Mouse (Mus musculus) testis, adult 2 months (tissue): ENCODE measurements at regions not wholly inside any gene's neighbourhood (a gene's known extent, or its start where the extent isn't known, plus 50 kb on each side); places are given as distances from the start of the nearest gene placed in this dataset.

Experiments
- H3K27ac ChIP-seq: fragments of 200-500 bp; 2 replicates; pipeline ENCODE4 v1.5.1; 2012; ENCODE audit warnings: low read depth, low read length; ENCODE audit not compliant: control insufficient read depth, insufficient read depth
- H3K27me3 ChIP-seq: fragments of 200-500 bp; 2 replicates; pipeline ENCODE4 v1.6.1; 2012; ENCODE audit warnings: mild to moderate bottlenecking, low read length, moderate library complexity; ENCODE audit not compliant: control insufficient read depth, insufficient read depth
- H3K36me3 ChIP-seq: fragments of 200-500 bp; 2 replicates; pipeline ENCODE4 v1.6.1; 2012; ENCODE audit warnings: mild to moderate bottlenecking, low read length; ENCODE audit not compliant: control insufficient read depth, insufficient read depth
- H3K4me1 ChIP-seq: fragments of 200-500 bp; 2 replicates; pipeline ENCODE4 v1.6.1; 2012; ENCODE audit warnings: low read length; ENCODE audit not compliant: control insufficient read depth, insufficient read depth
- H3K4me3 ChIP-seq: fragments of 200-500 bp; 2 replicates; pipeline ENCODE4 v1.5.1; 2012; ENCODE audit warnings: low read depth, mild to moderate bottlenecking, low read length, moderate library complexity, mixed read lengths; ENCODE audit not compliant: control insufficient read depth
- CTCF ChIP-seq: fragments of 200-500 bp; IDR thresholded peaks from 2 replicates; pipeline ENCODE4 v1.5.1; 2012; ENCODE audit warnings: low read depth, mild to moderate bottlenecking, inconsistent platforms, low read length, moderate library complexity; ENCODE audit not compliant: control insufficient read depth, insufficient read depth, insufficient replicate concordance
- POLR2A ChIP-seq: fragments of 200-500 bp; IDR thresholded peaks from 2 replicates; pipeline ENCODE4 v1.6.1; 2012; ENCODE audit warnings: low read depth, mild to moderate bottlenecking, inconsistent platforms, low read length, moderate library complexity; ENCODE audit not compliant: control insufficient read depth

DNA sequence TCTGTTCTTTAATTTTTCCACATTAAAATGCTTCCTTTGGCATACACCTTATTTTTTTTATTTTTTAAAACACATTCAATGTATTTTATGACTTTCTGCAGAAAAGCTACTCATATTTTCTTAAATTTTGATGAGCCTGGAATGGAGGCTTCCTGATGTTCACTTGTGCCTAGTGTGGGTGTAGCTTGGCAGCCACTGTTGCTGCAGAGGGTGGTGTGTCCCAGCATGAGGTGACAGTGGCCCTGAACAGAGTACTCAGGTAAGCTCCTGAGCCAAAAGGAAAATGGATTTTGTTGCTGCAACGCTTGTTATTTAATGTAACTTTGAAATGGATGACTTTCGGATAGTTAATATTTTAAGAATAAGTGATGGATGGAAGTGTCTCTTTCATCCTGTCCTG, 170.6 kb downstream of the Eipr1 start:
- H3K27me3 ChIP-seq: no peaks in the 10 kb centered on the region
- H3K4me3 ChIP-seq: no peak overlapping the region
- H3K36me3 ChIP-seq: no peaks in the 10 kb centered on the region
- no peaks in the 10 kb centered on the region for H3K4me1 ChIP-seq
- H3K27ac ChIP-seq: no peak overlapping the region
- TF ChIP-seq CTCF (no peak), POLR2A (no peak)

DNA sequence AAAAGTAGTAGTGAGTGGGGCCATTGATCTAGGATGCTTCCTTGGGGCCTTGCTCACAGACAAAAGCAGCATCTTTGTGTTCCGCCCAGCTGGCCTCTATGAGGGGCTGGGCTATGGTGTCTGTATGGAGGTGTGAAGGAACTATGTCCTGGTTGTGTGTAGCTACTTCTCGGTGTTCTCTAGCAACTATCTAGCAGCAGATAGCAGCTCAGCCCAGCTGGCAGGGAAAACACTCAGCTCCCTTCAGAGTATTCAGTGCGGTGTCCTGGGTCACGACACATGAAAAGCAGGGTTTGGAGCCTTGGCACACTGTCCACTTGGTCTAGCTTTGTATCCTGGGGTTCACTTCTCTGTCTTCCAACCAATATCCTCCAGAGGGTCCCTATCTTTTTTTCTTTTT, 173.6 kb downstream of the Eipr1 start:
- H3K36me3 ChIP-seq: no peaks in the 10 kb centered on the region
- no peak overlapping the region for H3K27ac ChIP-seq
- no peak for TF ChIP-seq POLR2A
- TF ChIP-seq CTCF: no peak
- no peak overlapping the region for H3K4me3 ChIP-seq
- H3K27me3 ChIP-seq: no peaks in the 10 kb centered on the region
- H3K4me1 ChIP-seq: no peaks in the 10 kb centered on the region

DNA sequence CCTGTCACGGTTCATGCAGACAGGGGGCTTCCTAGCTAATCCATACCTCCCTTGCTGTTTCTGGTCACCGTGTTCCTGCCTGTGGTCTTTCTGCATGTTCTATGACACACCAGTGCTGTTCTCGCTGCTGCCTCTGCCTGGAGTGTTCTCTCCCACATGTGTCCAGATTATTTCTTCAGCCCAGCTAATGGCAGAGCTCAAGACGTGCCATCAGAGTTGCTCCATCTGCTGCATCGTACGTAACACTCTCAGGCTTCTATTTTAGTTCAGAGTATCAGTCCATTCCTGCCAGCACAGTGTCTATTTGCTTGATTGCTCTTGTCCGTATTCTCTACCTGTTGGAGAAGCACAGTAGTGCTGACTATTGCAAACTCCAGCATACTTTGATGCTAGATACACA, 188.3 kb downstream of the Eipr1 start:
- no peaks in the 10 kb centered on the region for H3K4me1 ChIP-seq
- no peaks in the 10 kb centered on the region for H3K36me3 ChIP-seq
- TF ChIP-seq POLR2A (no peak), CTCF (no peak)
- no peak overlapping the region for H3K4me3 ChIP-seq
- no peak overlapping the region for H3K27ac ChIP-seq
- no peaks in the 10 kb centered on the region for H3K27me3 ChIP-seq

DNA sequence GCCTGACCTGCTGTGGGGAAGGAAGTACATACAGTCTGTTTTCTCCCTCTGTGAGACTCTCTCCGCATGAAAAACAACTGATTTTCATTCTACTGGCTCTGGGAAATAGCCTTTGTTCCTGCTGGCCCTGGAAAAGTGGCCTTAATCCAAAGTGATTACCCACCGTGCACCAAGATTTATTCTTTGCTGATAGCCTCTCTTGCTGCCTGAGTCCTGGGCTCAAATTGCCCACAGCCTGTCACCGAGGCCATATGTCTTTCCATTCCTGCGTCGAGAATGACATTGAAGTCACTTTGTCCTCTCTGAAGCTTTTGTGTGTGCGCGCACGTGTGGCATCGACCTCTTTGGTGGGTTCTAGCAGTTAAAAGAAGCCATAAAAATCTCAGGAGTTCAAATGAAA, 197.3 kb downstream of the Eipr1 start:
- TF ChIP-seq POLR2A (no peak), CTCF (no peak)
- H3K27ac ChIP-seq: no peak overlapping the region
- H3K4me1 ChIP-seq: no peaks in the 10 kb centered on the region
- no peak overlapping the region for H3K4me3 ChIP-seq
- H3K27me3 ChIP-seq: no peaks in the 10 kb centered on the region
- no peaks in the 10 kb centered on the region for H3K36me3 ChIP-seq

DNA sequence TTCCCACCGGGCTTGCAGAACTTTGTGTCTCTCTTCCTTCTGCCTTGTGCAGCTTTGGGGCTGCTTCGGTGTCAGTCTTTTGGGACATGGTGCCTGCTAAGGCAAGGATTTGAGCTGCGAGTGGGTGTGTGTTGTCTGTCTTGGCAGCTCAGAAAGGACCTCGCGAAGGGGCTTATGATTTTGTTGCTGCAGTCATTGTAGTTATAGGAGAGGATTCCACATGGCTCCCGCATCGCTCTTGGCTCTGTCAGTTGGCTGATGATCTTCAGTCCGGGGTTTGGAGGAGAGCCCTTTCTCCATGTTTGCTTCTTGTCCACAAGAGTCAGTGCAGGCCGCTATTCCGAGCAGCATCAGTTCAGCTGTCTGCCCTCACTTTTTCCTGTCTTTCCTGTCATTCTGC, 197.7 kb downstream of the Eipr1 start:
- no peaks in the 10 kb centered on the region for H3K4me1 ChIP-seq
- no peaks in the 10 kb centered on the region for H3K27me3 ChIP-seq
- no peak overlapping the region for H3K4me3 ChIP-seq
- no peak overlapping the region for H3K27ac ChIP-seq
- TF ChIP-seq CTCF (no peak), POLR2A (no peak)
- H3K36me3 ChIP-seq: no peaks in the 10 kb centered on the region

DNA sequence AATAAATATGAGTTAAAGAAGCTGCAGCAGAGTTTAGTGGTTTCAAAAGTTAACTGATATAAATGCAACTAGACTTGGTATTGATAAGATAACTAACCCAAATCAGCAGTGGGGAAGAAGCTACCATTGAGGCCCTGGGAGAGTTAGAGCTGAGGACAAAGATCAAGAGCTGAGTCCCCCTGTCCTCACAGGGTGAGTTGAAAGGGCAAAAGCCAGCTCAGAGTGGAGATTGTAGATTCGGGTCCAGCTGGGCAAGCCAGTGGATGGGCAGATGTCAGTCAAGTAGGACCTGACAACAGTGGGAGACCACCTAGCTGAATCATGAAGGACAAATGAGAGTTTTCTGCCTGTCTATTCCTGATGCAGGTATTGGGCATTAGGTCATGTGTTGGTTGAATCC, 205.6 kb downstream of the Eipr1 start:
- H3K27ac ChIP-seq: no peak overlapping the region
- no peak overlapping the region for H3K4me3 ChIP-seq
- no peaks in the 10 kb centered on the region for H3K4me1 ChIP-seq
- no peak for TF ChIP-seq POLR2A
- no peak for TF ChIP-seq CTCF
- H3K27me3 ChIP-seq: no peaks in the 10 kb centered on the region
- H3K36me3 ChIP-seq: no peaks in the 10 kb centered on the region

DNA sequence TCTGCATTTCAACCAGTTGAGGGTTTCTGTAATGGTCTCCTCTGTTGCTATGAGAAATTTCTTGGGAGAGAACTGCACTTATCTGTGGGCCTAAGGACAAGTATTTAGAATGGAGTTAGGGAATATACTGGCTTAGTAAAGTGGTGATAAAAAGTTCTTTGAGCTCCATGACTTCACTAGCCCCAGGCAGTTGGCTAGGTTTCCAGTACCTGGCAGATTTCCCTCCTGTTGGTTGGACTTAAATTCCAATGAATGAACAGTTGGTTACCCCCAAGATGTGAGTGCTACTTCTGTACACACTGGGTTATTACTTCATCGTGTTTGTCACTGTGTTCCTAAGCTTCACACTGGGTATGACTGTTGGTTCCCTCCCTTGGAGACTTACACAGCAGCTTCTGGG, 207.1 kb downstream of the Eipr1 start:
- Histone ChIP-seq H3K27ac (no peak overlapping the region), H3K4me3 (no peak overlapping the region), H3K27me3 (no peaks in the 10 kb centered on the region), H3K4me1 (no peaks in the 10 kb centered on the region), H3K36me3 (no peaks in the 10 kb centered on the region)
- TF ChIP-seq POLR2A (no peak), CTCF (no peak)
